Mouse (Mus musculus) testis, postnatal 14 days (tissue): ENCODE results near the gene Nedd8.

Experiments
- DNase-seq: peaks from one replicate; pipeline ENCODE4 v3.0.0; 2021; ENCODE audit warnings: low spot score

Nedd8 gene

GRCm38 (mm10) chr14:55660636-55661035, 11.3 kb downstream of the Nedd8 start:
- DNase-seq = no peak

GRCm38 (mm10) chr14:55659960-55660573, 11.9 kb downstream of the Nedd8 start, which contains the start of gene Mdp1:
TSS of gene Mdp1 (minus strand) at chr14:55660508.
- peak; percentile 79 for DNase-seq

- DNase-seq = no peak
These were observed 13.9 kb downstream of the Nedd8 start for GRCm38 (mm10) chr14:55658011-55658410.

GRCm38 (mm10) chr14:55656935-55657334, 15.0 kb downstream of the Nedd8 start:
- no peak for DNase-seq

- DNase-seq = no peak
These were observed 20.4 kb downstream of the Nedd8 start for GRCm38 (mm10) chr14:55651528-55651927.

GRCm38 (mm10) chr14:55649884-55650283, 22.0 kb downstream of the Nedd8 start, which contains the start of gene Tssk4:
TSS of gene Tssk4 (plus strand) at chr14:55650184.
- no peak for DNase-seq

GRCm38 (mm10) chr14:55644261-55644888, 27.5 kb downstream of the Nedd8 start:
- DNase-seq = no peak

GRCm38 (mm10) chr14:55643060-55643907, 28.6 kb downstream of the Nedd8 start, which contains the start of gene Tm9sf1:
TSS of gene Tm9sf1 (minus strand) at chr14:55643806.
- peak; percentile 86 for DNase-seq

- DNase-seq = no peak
These were observed 29.3 kb downstream of the Nedd8 start for GRCm38 (mm10) chr14:55642679-55643059.

GRCm38 (mm10) chr14:55641291-55641690, 30.6 kb downstream of the Nedd8 start:
- no peak for DNase-seq

GRCm38 (mm10) chr14:55640816-55641215, 31.1 kb downstream of the Nedd8 start:
- no peak for DNase-seq

- DNase-seq = no peak
These were observed 34.1 kb downstream of the Nedd8 start, which contains the start of gene Gm49378 for GRCm38 (mm10) chr14:55637795-55638194. TSS of gene Gm49378 (minus strand) at chr14:55637895.

- peak; percentile 88 for DNase-seq
These were observed 36.4 kb downstream of the Nedd8 start, which contains the start of gene Ipo4 for GRCm38 (mm10) chr14:55635523-55636007. TSS of gene Ipo4 (minus strand) at chr14:55635957.

GRCm38 (mm10) chr14:55634874-55635522, 36.9 kb downstream of the Nedd8 start:
- peak; percentile 56 for DNase-seq

GRCm38 (mm10) chr14:55629312-55629711, 42.6 kb downstream of the Nedd8 start:
- DNase-seq = no peak

- DNase-seq = no peak
These were observed 43.7 kb downstream of the Nedd8 start for GRCm38 (mm10) chr14:55628077-55628827.

GRCm38 (mm10) chr14:55618486-55619195, 53.3 kb downstream of the Nedd8 start:
- DNase-seq = no peak

GRCm38 (mm10) chr14:55617822-55618221, 54.1 kb downstream of the Nedd8 start, which contains the start of gene Rec8:
TSS of gene Rec8 (plus strand) at chr14:55618037.
- DNase-seq = peak; percentile 88

GRCm38 (mm10) chr14:55616844-55617243, 55.1 kb downstream of the Nedd8 start:
- no peak for DNase-seq

- DNase-seq = no peak
These were observed 56.0 kb downstream of the Nedd8 start for GRCm38 (mm10) chr14:55615876-55616275.
